Mouse (Mus musculus): ENCODE measurements around the gene Arhgef10l. TPM values are rescaled to one million over a fixed set of nuclear protein-coding genes. Genes with fewer than 3 reads are reported as not detected.

Gene Arhgef10l
- total and polyA plus RNA-seq, 3 experiments = 10.2 to 26.0 TPM; not detected in 1

- TF ChIP-seq ZMIZ1 (IDR thresholded peaks at IDR 0.05; ENCODE audit: low read depth, low read length) (no peak), MXI1 (IDR thresholded peaks at IDR 0.05; ENCODE audit: low read depth, low read length) (peak; percentile 97), MYB (IDR thresholded peaks at IDR 0.05; ENCODE audit: low read depth, low read length) (peak; percentile 47; the same call in 1 of the 2 replicates)
Measured at GRCm38 (mm10) chr4:140684141-140684871, 18.5 kb upstream of the Arhgef10l start (continued).

- no peak for DNase-seq (ENCODE audit: low read depth, low spot score)
- H3K4me1 ChIP-seq (ENCODE audit: control insufficient read depth in 1 of 2, insufficient read depth in 2 of 2, low read length in 2 of 2) = peaks cover 5 to 21% of the 10 kb centered on the region in 2 experiments
- H3K9ac ChIP-seq (ENCODE audit: control insufficient read depth, low read depth, low read length, poor library complexity, severe bottlenecking) = no peak overlapping the region
- no peaks in the 10 kb centered on the region for H3K79me2 ChIP-seq (ENCODE audit: control insufficient read depth, insufficient read depth, low read length, poor library complexity)
- H3K27me3 ChIP-seq (ENCODE audit: control insufficient read depth in 1 of 2, insufficient read depth in 2 of 2, low read length in 2 of 2) = no peaks in the 10 kb centered on the region
- no peak overlapping the region for H3K4me3 ChIP-seq (ENCODE audit: control insufficient read depth in 1 of 2, insufficient read depth in 1 of 2, low read depth in 2 of 2, low read length in 2 of 2)
- peak overlapping the region; percentile 85; the same call in 1 of the 2 replicates for H3K27ac ChIP-seq (ENCODE audit: control insufficient read depth, low read depth, low read length)
- TF ChIP-seq MAFK (IDR thresholded peaks at IDR 0.05; ENCODE audit: borderline replicate concordance, low read depth, low read length) (no peak), BHLHE40 (IDR thresholded peaks at IDR 0.05; ENCODE audit: borderline replicate concordance, low read depth, low read length) (no peak), MEF2A (IDR thresholded peaks at IDR 0.05; ENCODE audit: extremely low read depth, insufficient replicate concordance, low read depth, low read length, poor library complexity, severe bottlenecking) (no peak), TCF12 (IDR thresholded peaks at IDR 0.05; ENCODE audit: low read depth, low read length) (no peak), ZC3H11A (IDR thresholded peaks at IDR 0.05; ENCODE audit: low read depth, low read length) (no peak), RAD21 (IDR thresholded peaks at IDR 0.05; ENCODE audit: low read depth, low read length) (no peak), GATA1 (IDR thresholded peaks at IDR 0.05; ENCODE audit: low read depth, low read length) (no peak), POLR2A (IDR thresholded peaks at IDR 0.05; ENCODE audit: control insufficient read depth in 1 of 2, insufficient read depth in 1 of 2, low read depth in 1 of 2, low read length in 2 of 2, poor library complexity in 1 of 2) (no peak), MYC (IDR thresholded peaks at IDR 0.05; ENCODE audit: low read depth, low read length) (no peak), GABPA (IDR thresholded peaks at IDR 0.05; ENCODE audit: low read depth, low read length) (no peak), MXI1 (IDR thresholded peaks at IDR 0.05; ENCODE audit: low read depth, low read length) (no peak), ZMIZ1 (IDR thresholded peaks at IDR 0.05; ENCODE audit: low read depth, low read length) (no peak), CHD2 (IDR thresholded peaks at IDR 0.05; ENCODE audit: low read length) (no peak), MAZ (IDR thresholded peaks at IDR 0.05; ENCODE audit: low read depth, low read length) (no peak), EP300 (IDR thresholded peaks at IDR 0.05; ENCODE audit: low read depth in 1 of 2, low read length in 2 of 2) (no peak), SMC3 (IDR thresholded peaks at IDR 0.05; ENCODE audit: low read depth, low read length) (no peak), POLR2AphosphoS2 (IDR thresholded peaks at IDR 0.05; ENCODE audit: low read length) (no peak), TBP (IDR thresholded peaks at IDR 0.05; ENCODE audit: low read depth, low read length) (no peak), CTCF (IDR thresholded peaks at IDR 0.05 in 2 of 3, conservative IDR thresholded peaks at IDR 0.05 in 1 of 3; ENCODE audit: control insufficient read depth in 1 of 3, insufficient read depth in 1 of 3, low read depth in 2 of 3, low read length in 3 of 3, poor library complexity in 1 of 3, severe bottlenecking in 1 of 3) (no peak), TAL1 (IDR thresholded peaks at IDR 0.05; ENCODE audit: low read length) (no peak)
- H3K36me3 ChIP-seq (ENCODE audit: control insufficient read depth in 1 of 2, insufficient read depth in 2 of 2, low read length in 2 of 2) = peaks cover 0 to 17% of the 10 kb centered on the region in 2 experiments; a peak in 2 of 4 replicates
- H3K9me3 ChIP-seq (replicated peaks; ENCODE audit: insufficient read depth, low read length) = no peaks in the 10 kb centered on the region
Measured at GRCm38 (mm10) chr4:140683608-140684007, 17.8 kb upstream of the Arhgef10l start.
